Mouse (Mus musculus): ENCODE results near the gene Irf4.

The Irf4 gene

GRCm38 (mm10) chr13:30766636-30767476 is 17.8 kb downstream of the Irf4 start:
- TF ChIP-seq GATA4 (IDR thresholded peaks at IDR 0.05; ENCODE audit: insufficient replicate concordance, low read length), result no peak

GRCm38 (mm10) chr13:30767477-30768127 is 18.6 kb downstream of the Irf4 start:
- peak; percentile 70; the same call in 1 of the 2 replicates for TF ChIP-seq GATA4 (IDR thresholded peaks at IDR 0.05; ENCODE audit: insufficient replicate concordance, low read length)

- no peak for TF ChIP-seq GATA4 (IDR thresholded peaks at IDR 0.05; ENCODE audit: insufficient replicate concordance, low read length)
These were observed 27.0 kb downstream of the Irf4 start for GRCm38 (mm10) chr13:30776021-30776420.

DNA sequence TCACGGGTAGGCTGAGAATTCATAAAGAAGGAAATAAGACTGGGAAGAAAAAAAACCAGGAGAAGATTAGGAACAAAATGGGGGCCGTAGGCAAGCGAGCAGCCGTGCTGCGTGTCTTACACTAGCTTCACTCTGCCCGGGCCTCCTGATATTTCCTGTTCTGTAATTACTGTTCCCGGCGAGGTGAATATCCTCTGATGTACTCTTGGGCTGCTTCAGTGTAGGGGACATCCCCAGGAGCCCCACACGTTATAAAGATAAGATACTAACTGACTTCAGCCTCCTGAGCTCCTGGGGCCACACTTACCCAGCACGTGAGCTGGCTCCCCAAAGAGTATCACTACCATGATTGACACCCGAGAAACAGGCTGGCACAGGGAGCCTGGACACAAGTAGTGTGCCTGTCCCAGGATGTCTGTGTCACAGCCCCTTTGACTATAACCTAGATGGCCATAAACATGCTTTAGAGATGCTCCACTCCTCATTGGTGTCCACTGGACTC is 28.7 kb downstream of the Irf4 start:
- TF ChIP-seq GATA4 (IDR thresholded peaks at IDR 0.05; ENCODE audit: insufficient replicate concordance, low read length), result no peak

DNA sequence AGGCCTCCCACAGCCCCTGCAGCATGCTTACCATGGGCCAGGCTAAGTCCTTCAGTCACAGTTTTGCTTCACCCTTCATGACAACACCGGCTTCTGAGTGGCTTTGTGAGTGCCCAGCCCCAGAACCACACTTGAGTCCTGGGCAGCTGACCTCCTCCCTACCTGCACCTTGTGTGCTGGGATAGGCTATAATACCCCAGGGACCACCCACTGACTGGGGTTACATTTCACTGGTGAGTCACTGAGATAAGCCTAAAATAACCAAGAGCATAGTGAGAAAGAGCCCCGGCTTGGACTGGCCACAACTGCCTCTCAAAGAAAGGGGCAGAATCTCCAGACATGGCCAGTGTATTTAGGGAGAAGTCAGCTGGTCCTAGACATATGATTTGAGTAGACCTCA is 32.9 kb downstream of the Irf4 start:
- TF ChIP-seq GATA4 (IDR thresholded peaks at IDR 0.05; ENCODE audit: insufficient replicate concordance, low read length), result no peak

- TF ChIP-seq GATA4 (IDR thresholded peaks at IDR 0.05; ENCODE audit: insufficient replicate concordance, low read length), result no peak
These were observed 33.4 kb downstream of the Irf4 start for GRCm38 (mm10) chr13:30782419-30782818.

DNA sequence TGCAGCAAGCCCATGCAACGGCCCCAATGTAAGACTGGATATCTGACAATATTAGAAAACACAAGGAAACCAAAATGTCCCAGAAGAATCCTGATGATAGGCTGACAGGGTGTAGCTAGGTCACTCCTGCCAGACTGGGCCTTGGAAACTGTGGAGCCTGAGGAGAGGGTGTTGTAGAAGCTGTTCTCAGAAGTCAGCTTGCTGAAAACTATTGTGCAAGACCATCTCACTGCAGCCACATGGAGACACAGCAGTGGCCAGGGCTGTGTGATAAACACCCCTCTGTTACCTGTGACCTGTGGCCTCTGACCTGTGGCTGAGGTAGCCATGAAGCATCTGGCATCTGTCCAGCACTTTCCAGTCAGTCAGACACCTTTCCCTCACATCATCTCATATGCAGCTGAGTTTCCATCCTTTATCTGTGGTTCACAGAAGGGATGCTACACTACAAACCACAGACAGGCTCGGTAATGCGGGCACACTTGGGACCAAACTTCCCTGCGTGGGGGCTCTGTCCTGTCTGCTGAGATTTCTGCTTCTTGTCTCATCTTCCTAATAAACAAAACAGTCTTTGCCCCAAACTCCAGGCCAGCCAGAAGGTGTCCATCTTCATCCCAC is 36.5 kb downstream of the Irf4 start:
- no peak for TF ChIP-seq GATA4 (IDR thresholded peaks at IDR 0.05; ENCODE audit: insufficient replicate concordance, low read length)

- TF ChIP-seq GATA4 (IDR thresholded peaks at IDR 0.05; ENCODE audit: insufficient replicate concordance, low read length), result no peak
These were observed 37.4 kb downstream of the Irf4 start for GRCm38 (mm10) chr13:30786235-30787035.

- no peak for TF ChIP-seq GATA4 (IDR thresholded peaks at IDR 0.05; ENCODE audit: insufficient replicate concordance, low read length)
These were observed 38.0 kb downstream of the Irf4 start for GRCm38 (mm10) chr13:30787036-30787320.

GRCm38 (mm10) chr13:30787556-30787955 is 38.5 kb downstream of the Irf4 start:
- TF ChIP-seq GATA4 (IDR thresholded peaks at IDR 0.05; ENCODE audit: insufficient replicate concordance, low read length), result no peak

DNA sequence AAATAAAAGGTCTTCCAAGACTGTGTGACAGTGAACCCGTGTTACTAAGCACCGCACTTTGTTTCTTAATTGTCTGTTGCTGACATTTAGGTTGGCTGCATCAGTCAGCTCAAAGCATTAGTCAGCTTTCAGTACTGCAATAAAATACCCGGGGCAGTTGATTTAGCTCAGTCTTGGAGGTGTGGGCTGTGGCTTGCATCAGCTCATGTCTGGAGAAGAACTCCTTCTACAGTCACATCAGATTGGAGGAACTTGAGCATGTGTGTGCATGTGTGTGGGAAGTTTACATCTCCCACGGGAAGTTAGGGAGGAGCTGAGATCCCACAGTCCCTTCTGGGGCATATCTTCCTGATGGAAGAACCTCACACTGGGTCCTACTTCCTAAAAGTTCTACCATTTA is 38.9 kb downstream of the Irf4 start:
- TF ChIP-seq GATA4 (IDR thresholded peaks at IDR 0.05; ENCODE audit: insufficient replicate concordance, low read length), result no peak

- TF ChIP-seq GATA4 (IDR thresholded peaks at IDR 0.05; ENCODE audit: insufficient replicate concordance, low read length), result no peak
These were observed 39.4 kb downstream of the Irf4 start for GRCm38 (mm10) chr13:30788421-30788820.

GRCm38 (mm10) chr13:30790016-30790415 is 41.0 kb downstream of the Irf4 start:
- TF ChIP-seq GATA4 (IDR thresholded peaks at IDR 0.05; ENCODE audit: insufficient replicate concordance, low read length), result no peak

- no peak for TF ChIP-seq GATA4 (IDR thresholded peaks at IDR 0.05; ENCODE audit: insufficient replicate concordance, low read length)
These were observed 43.3 kb downstream of the Irf4 start for GRCm38 (mm10) chr13:30792308-30792707.

- no peak for TF ChIP-seq GATA4 (IDR thresholded peaks at IDR 0.05; ENCODE audit: insufficient replicate concordance, low read length)
These were observed 43.7 kb downstream of the Irf4 start for GRCm38 (mm10) chr13:30792741-30793140.

Measured in liver, adult (tissue).